Mouse (Mus musculus): ENCODE measurements around the gene Specc1l. TPM values are rescaled to one million over a fixed set of nuclear protein-coding genes. Genes with fewer than 3 reads are reported as not detected.
A peak's percentile ranks its signal among the peaks of the same experiment; 100 is the strongest.
"Not testable (repeated sequence)": the region's sequence is repeated elsewhere in the genome, so short reads cannot be mapped to it uniquely, and the experiment has no call there.

Gene Specc1l
- polyA plus RNA-seq, 1 experiment from 2014 or later, result 6.7 TPM

GRCm38 (mm10) chr10:75352541-75352940 is 140.7 kb downstream of the Specc1l start:
- Histone ChIP-seq H3K36me3 (ENCODE audit: control insufficient read depth, insufficient read depth) (no peaks in the 10 kb centered on the region), H3K9me3 (replicated peaks; ENCODE audit: control insufficient read depth, low read length) (no peaks in the 10 kb centered on the region), H3K27ac (ENCODE audit: low read length) (no peak overlapping the region), H3K4me2 (ENCODE audit: low read depth, low read length) (no peak overlapping the region), H3K4me3 (ENCODE audit: low read depth, low read length) (no peak overlapping the region), H3K9ac (ENCODE audit: low read depth, low read length) (no peak overlapping the region), H3K4me1 (ENCODE audit: control insufficient read depth, low read depth, low read length) (no peaks in the 10 kb centered on the region), H3K27me3 (ENCODE audit: control insufficient read depth, insufficient read depth, low read depth, low read length) (no peaks in the 10 kb centered on the region)
- WGBS (ENCODE audit: insufficient replicate concordance), result 74% methylated on average over 12 of the region's 12 CpGs
- no peak for ATAC-seq (ENCODE audit: low read depth)

GRCm38 (mm10) chr10:75353838-75354241 is 142.0 kb downstream of the Specc1l start:
- not testable (repeated sequence) for H3K4me1 ChIP-seq (ENCODE audit: control insufficient read depth, low read depth, low read length); H3K9ac ChIP-seq (ENCODE audit: low read depth, low read length); H3K4me2 ChIP-seq (ENCODE audit: low read depth, low read length); H3K4me3 ChIP-seq (ENCODE audit: low read depth, low read length); H3K27me3 ChIP-seq (ENCODE audit: control insufficient read depth, insufficient read depth, low read depth, low read length); H3K36me3 ChIP-seq (ENCODE audit: control insufficient read depth, insufficient read depth); H3K9me3 ChIP-seq (replicated peaks; ENCODE audit: control insufficient read depth, low read length); H3K27ac ChIP-seq (ENCODE audit: low read length)
- peak; percentile 47 for ATAC-seq (ENCODE audit: low read depth)
- 29% methylated on average over 9 of the region's 9 CpGs for WGBS (ENCODE audit: insufficient replicate concordance)

- WGBS (ENCODE audit: insufficient replicate concordance), result 36% methylated on average over 4 of the region's 4 CpGs
- no peak for ATAC-seq (ENCODE audit: low read depth)
These were observed 143.5 kb downstream of the Specc1l start for GRCm38 (mm10) chr10:75355341-75355740.

More at GRCm38 (mm10) chr10:75355341-75355740, 143.5 kb downstream of the Specc1l start:
- Histone ChIP-seq H3K4me2 (ENCODE audit: low read depth, low read length) (no peak overlapping the region), H3K9me3 (replicated peaks; ENCODE audit: control insufficient read depth, low read length) (no peaks in the 10 kb centered on the region), H3K9ac (ENCODE audit: low read depth, low read length) (no peak overlapping the region), H3K4me3 (ENCODE audit: low read depth, low read length) (no peak overlapping the region), H3K4me1 (ENCODE audit: control insufficient read depth, low read depth, low read length) (no peaks in the 10 kb centered on the region), H3K27ac (ENCODE audit: low read length) (no peak overlapping the region), H3K27me3 (ENCODE audit: control insufficient read depth, insufficient read depth, low read depth, low read length) (no peaks in the 10 kb centered on the region), H3K36me3 (ENCODE audit: control insufficient read depth, insufficient read depth) (no peaks in the 10 kb centered on the region)

Other genes starting within 250 kb of the Specc1l start
- gene Gnaz, start 244.9 kb upstream of the Specc1l start, polyA plus RNA-seq (2015; fragmentation: Nextera tagmentation; extraction: Ambion mirVana), result 2.8 TPM in 2 replicates
- not detected in 2 replicates for gene Rsph14, start 179.5 kb upstream of the Specc1l start, polyA plus RNA-seq (2015; fragmentation: Nextera tagmentation; extraction: Ambion mirVana)
- gene Rab36, start 175.0 kb upstream of the Specc1l start, polyA plus RNA-seq (2015; fragmentation: Nextera tagmentation; extraction: Ambion mirVana), result 1.5 TPM in 2 replicates
- 1.8 and 2.0 TPM in 2 replicates for gene Bcr, start 151.5 kb upstream of the Specc1l start, polyA plus RNA-seq (2015; fragmentation: Nextera tagmentation; extraction: Ambion mirVana)
- gene Adora2a, start 104.8 kb downstream of the Specc1l start, polyA plus RNA-seq (2015; fragmentation: Nextera tagmentation; extraction: Ambion mirVana), result 1.9 and 2.0 TPM in 2 replicates
- gene Upb1, start 189.0 kb downstream of the Specc1l start, polyA plus RNA-seq (2015; fragmentation: Nextera tagmentation; extraction: Ambion mirVana), result 29.5 and 40.4 TPM in 2 replicates

Data from liver, embryonic 16.5 days (tissue).